Mouse (Mus musculus) ES-Bruce4 (cell line): ENCODE measurements around the gene Trappc4. TPM values are rescaled to one million over a fixed set of nuclear protein-coding genes. Genes with fewer than 3 reads are reported as not detected.
"Not testable (repeated sequence)": the region's sequence is repeated elsewhere in the genome, so short reads cannot be mapped to it uniquely, and the experiment has no call there.

Source experiments
- H3K27ac ChIP-seq: 2 replicates; pipeline ENCODE4 v1.5.1; 2012; ENCODE audit warnings: low read length, inconsistent platforms; ENCODE audit not compliant: insufficient read depth
- H3K27me3 ChIP-seq: 2 replicates; pipeline ENCODE4 v1.6.1; 2012; ENCODE audit warnings: mild to moderate bottlenecking, low read length, inconsistent platforms; ENCODE audit not compliant: control insufficient read depth, poor library complexity, insufficient read depth, severe bottlenecking
- H3K36me3 ChIP-seq: 2 replicates; pipeline ENCODE4 v1.6.1; 2012; ENCODE audit warnings: inconsistent platforms, mild to moderate bottlenecking, low read length, moderate library complexity; ENCODE audit not compliant: control insufficient read depth, poor library complexity, insufficient read depth, severe bottlenecking
- H3K4me1 ChIP-seq: one replicate; pipeline ENCODE4 v1.8.1; 2011; ENCODE audit warnings: low read length; ENCODE audit not compliant: control insufficient read depth, insufficient read depth
- H3K4me3 ChIP-seq: 2 replicates; pipeline ENCODE4 v1.5.1; 2011; ENCODE audit warnings: low read depth, mild to moderate bottlenecking, low read length
- H3K9ac ChIP-seq: 2 replicates; pipeline ENCODE4 v1.6.1; 2012; ENCODE audit warnings: low read depth, mild to moderate bottlenecking, inconsistent platforms; ENCODE audit not compliant: poor library complexity, severe bottlenecking
- H3K9me3 ChIP-seq: replicated peaks from 2 replicates; pipeline ENCODE4 v1.6.1; 2012; ENCODE audit warnings: mild to moderate bottlenecking, low read length, inconsistent platforms; ENCODE audit not compliant: control insufficient read depth, poor library complexity, insufficient read depth, severe bottlenecking
- CTCF ChIP-seq: IDR thresholded peaks from one replicate; pipeline ENCODE4 v1.8.1; 2011; ENCODE audit warnings: low read depth, low read length
- EP300 ChIP-seq: IDR thresholded peaks from 2 replicates; pipeline ENCODE4 v1.6.1; 2011; ENCODE audit warnings: low read depth, low read length; ENCODE audit not compliant: insufficient read depth
- POLR2A ChIP-seq: IDR thresholded peaks from one replicate; pipeline ENCODE4 v1.8.1; 2011; ENCODE audit warnings: low read length; ENCODE audit not compliant: insufficient read depth
- polyA plus RNA-seq: library from polyadenylated mRNA; stranded (reverse); fragments of >200 nt; gene quantifications from 2 replicates; pipeline ENCODE4 v1.2.4, GENCODE M21; 2011; ENCODE audit warnings: low read depth; ENCODE audit not compliant: missing spikeins, insufficient read depth, insufficient read length

Trappc4 gene
- polyA plus RNA-seq, 1 experiment: 83.0 TPM

DNA sequence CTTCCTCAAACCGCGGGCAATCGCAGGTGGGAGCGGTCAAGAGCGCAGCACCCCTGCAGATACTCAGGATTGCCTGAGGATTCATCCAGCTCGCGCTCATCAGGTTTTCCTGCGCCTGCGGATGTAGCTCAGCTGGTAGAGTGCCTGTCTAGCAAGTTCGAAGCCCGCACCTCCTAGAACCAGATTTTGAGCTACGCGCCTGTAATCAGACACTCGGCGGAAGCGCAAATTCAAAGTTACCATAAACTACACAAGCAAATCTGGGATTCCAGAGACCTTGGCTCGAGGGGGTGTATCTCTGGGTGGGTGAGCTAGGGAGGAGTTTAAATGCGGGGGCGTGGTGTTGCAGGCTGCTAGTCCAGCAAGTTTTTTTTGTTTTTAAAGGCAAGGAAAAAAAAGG is 33.6 kb upstream of the Trappc4 start, which contains the start of gene Foxr1:
Gene Foxr1 (minus strand): TSS at position 176 of the 400 bp plus-strand sequence.
- H3K9ac ChIP-seq: 0 out of 2 replicates have a peak within 1 kb of the TSS, but pooled peaks have one; percentile 3
- peak within 1 kb of the TSS; percentile 26 for H3K4me3 ChIP-seq
- no peaks in the 10 kb centered on the region for H3K4me1 ChIP-seq
- H3K9me3 ChIP-seq: no peaks in the 10 kb centered on the region
- no peak within 1 kb of the TSS for H3K27ac ChIP-seq
- no peak for TF ChIP-seq POLR2A
- TF ChIP-seq CTCF: no peak
- no peak for TF ChIP-seq EP300
- H3K36me3 ChIP-seq: no peaks in the 10 kb centered on the region
- H3K27me3 ChIP-seq: no peaks in the 10 kb centered on the region

DNA sequence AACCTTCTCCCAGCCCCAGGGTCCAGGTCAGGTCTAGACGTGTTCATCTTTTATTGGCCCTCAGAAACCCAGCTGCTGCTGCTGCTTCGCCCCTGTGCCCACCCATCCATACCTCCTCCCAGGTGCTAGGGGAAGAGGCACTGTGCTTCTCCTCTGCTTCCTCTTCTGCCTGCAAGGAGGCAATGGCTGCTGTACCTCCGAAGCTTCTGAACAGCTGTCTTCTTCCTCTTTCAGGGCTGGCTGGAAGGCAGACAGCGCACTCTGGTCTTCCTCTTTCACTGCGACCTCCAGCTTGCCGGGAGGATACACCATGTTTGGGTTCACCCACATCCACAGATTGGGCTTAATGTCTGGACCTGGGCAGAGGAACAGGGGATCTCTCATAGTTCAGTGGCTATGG is 28.3 kb upstream of the Trappc4 start:
- TF ChIP-seq CTCF (no peak), EP300 (no peak), POLR2A (no peak)
- no peaks in the 10 kb centered on the region for H3K36me3 ChIP-seq
- H3K27me3 ChIP-seq: no peaks in the 10 kb centered on the region
- H3K9me3 ChIP-seq: no peaks in the 10 kb centered on the region
- H3K4me3 ChIP-seq: no peak overlapping the region
- H3K27ac ChIP-seq: no peak overlapping the region
- H3K4me1 ChIP-seq: no peaks in the 10 kb centered on the region
- H3K9ac ChIP-seq: no peak overlapping the region

DNA sequence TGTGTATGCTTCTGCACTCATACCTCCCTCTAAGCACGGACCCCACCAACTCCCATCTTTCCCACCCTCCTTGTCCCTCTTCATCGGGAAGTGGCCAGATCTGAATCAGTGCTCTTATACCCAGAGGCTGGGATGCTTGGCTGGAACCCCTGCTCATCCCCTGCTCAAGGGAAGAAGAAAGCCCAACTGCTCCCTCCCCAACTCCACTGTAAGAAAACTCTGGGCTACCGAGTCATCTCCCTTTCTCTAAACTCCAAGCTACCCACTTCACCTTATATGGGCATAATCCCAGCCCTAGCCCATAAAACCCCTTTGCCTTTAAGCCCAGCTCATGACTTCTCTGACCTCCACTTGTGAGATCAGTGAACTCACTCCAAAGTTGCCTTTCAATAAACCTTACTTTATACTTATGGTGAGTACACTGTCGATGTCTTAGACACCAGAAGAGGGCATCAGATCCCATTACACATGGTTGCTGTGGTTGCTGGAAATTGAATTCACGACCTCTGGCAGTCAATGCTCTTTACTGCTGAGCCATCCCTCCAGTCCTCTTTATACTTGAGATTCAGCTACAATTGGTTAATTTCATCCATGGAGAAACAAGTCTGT is 25.3 kb upstream of the Trappc4 start:
- TF ChIP-seq CTCF (no peak), POLR2A (no peak), EP300 (no peak)
- Histone ChIP-seq H3K4me3 (no peak overlapping the region), H3K4me1 (no peaks in the 10 kb centered on the region), H3K27ac (no peak overlapping the region), H3K9me3 (no peaks in the 10 kb centered on the region), H3K9ac (no peak overlapping the region), H3K27me3 (no peaks in the 10 kb centered on the region), H3K36me3 (no peaks in the 10 kb centered on the region)

DNA sequence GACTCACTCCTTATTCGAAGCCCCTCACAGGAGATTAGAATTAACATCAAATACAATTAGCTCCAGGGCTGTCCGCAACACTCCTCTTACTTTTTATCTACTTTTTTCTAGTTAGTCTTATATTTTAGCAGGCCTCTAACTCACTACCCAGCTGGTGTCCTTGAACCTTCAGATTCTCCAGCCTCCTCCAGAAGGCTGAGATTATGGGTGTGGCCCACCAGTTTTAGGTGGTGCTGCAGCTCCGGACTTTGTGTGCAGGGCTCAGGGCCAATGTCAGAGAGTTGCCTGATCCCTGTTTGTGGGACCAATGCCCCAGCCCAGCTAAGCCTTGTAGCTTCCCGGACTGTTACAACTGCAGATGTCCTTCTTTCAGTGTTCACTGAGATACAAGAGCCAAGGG is 16.2 kb upstream of the Trappc4 start:
- no peak overlapping the region for H3K4me3 ChIP-seq
- no peak for TF ChIP-seq POLR2A
- no peak for TF ChIP-seq EP300
- no peak for TF ChIP-seq CTCF
- H3K36me3 ChIP-seq: no peaks in the 10 kb centered on the region
- H3K9me3 ChIP-seq: no peaks in the 10 kb centered on the region
- H3K27ac ChIP-seq: no peak overlapping the region
- no peak overlapping the region for H3K9ac ChIP-seq
- no peaks in the 10 kb centered on the region for H3K27me3 ChIP-seq
- peaks cover 3% of the 10 kb centered on the region for H3K4me1 ChIP-seq

DNA sequence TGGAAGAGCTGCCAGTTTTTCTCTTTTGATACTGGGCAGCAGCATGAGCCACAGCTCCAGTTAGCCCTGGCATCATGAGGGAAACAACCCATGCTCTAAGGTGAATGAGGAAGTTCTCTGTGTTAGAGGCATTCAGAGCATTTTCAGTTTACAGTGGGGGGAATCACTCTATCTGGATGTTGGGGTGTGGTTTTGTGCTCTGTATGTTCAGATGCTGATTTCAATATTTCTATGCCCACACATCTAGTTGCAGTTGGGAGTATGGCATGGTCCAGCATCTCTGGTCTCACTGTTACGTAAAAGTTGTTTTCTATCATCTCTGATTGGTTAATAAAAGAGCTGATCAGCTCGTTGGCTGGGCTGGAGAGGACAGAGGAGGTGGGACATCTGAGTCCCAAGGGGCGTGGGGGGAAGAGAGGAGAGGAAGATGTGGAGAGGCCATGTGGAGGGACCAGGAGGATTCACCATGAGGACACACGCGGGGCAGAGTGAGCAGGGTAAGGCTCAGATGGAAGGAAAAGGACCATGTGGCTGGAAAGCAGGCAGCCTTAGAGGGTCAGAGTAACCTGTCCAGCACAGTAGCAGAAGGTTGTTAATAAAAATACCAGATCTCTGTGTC is 13.0 kb upstream of the Trappc4 start:
- Histone ChIP-seq H3K4me3 (no peak overlapping the region), H3K27ac (peak overlapping the region; percentile 4; the same call in 1 of the 2 replicates), H3K36me3 (no peaks in the 10 kb centered on the region), H3K27me3 (no peaks in the 10 kb centered on the region), H3K4me1 (peaks cover 3% of the 10 kb centered on the region), H3K9me3 (no peaks in the 10 kb centered on the region), H3K9ac (no peak overlapping the region)
- TF ChIP-seq EP300 (no peak), POLR2A (no peak), CTCF (no peak)

DNA sequence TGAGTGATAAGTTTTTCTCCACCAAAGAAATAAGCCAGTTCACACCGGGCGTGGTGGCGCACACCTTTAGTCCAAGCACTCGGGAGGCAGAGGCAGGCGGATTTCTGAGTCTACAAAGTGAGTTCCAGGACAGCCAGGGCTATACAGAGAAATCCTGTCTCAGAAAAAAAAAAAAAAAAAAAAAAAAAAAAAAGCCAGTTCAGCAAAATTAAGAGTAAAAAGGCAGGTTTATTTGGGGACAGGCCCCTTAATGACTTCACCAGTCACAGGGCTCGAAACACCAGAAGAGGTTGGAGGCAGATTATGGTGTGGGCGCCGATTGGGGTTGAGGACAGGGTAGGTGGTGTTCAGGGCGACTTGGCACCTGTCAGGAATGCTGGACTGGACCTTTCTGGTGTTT is 12.3 kb upstream of the Trappc4 start:
- not testable (repeated sequence) for H3K4me3 ChIP-seq, H3K27me3 ChIP-seq, H3K9ac ChIP-seq, H3K4me1 ChIP-seq, H3K9me3 ChIP-seq, H3K36me3 ChIP-seq
- peak overlapping the region; percentile 52 for H3K27ac ChIP-seq
